ENCODE assay signal across 10 mouse cellular contexts in the genomic region with DNA sequence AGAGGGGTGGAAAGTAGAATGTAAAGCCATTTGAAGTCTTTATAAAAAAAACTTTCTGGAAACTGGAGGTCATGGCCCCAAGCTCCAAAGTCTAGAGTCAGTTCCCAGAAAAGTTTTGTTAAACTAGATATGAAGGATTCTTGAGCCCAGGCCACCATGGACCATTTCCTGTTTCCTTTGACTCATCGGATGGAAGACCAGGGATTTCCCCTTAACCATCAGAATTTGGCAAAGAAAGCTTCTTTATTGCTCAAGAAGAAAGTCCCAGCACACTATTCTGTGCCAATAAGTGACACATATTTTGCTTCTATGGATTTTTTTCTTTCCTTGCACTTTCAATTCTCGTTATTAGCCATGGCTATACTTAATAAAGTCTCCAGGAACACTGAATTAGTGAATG.
A peak's percentile ranks its signal among the peaks of the same experiment; 100 is the strongest.
DNase-seq lines count a peak whose midpoint lies in the region; ATAC-seq and TF ChIP-seq lines count a peak whose summit lies in the region.
"Had no signal": no experiment of that assay in that cellular context is flagged by ENCODE, and none has a peak within 500 bp of the region (broad histone marks: within the 10 kb centered on the region; RNA-seq: fewer than 3 reads in every experiment).

No protein-coding gene starts in this region.

- no peaks in the 10 kb centered on the region for H3K27me3 ChIP-seq in forebrain, postnatal 0 days (ENCODE audit: insufficient read depth, low read length)

- no peaks in the 10 kb centered on the region for H3K9me3 ChIP-seq in forebrain, postnatal 0 days (ENCODE audit: low read length)

- H3K9ac ChIP-seq in forebrain, postnatal 0 days = no peak overlapping the region

- no peak overlapping the region for H3K4me2 ChIP-seq in forebrain, postnatal 0 days (ENCODE audit: low read depth)

- no peak overlapping the region for H3K4me3 ChIP-seq in forebrain, postnatal 0 days (ENCODE audit: low read depth, low read length)

- no peaks in the 10 kb centered on the region for H3K36me3 ChIP-seq in forebrain, postnatal 0 days (ENCODE audit: insufficient read depth)

- TF ChIP-seq CTCF in forebrain, postnatal 0 days (IDR thresholded peaks at IDR 0.05; ENCODE audit: low read depth) = no peak

- no peaks in the 10 kb centered on the region for H3K4me1 ChIP-seq in forebrain, postnatal 0 days (ENCODE audit: insufficient read depth)

- peak; percentile 18 for DNase-seq in adrenal gland, adult 2 months
- DNase-seq in adrenal gland, postnatal 25 days = no peak
- DNase-seq in 3T3-L1 (ENCODE audit: low read depth, low spot score) = peak; percentile 84
- peak; percentile 35 to 53 for DNase-seq in kidney, postnatal 36 days
- no peak for DNase-seq in B cell, adult 2 months
- DNase-seq in forebrain, postnatal 0 days = no peak
- DNase-seq: cerebellum, adult 11 months had no signal

- H3K27ac ChIP-seq in forebrain, postnatal 0 days (ENCODE audit: low read depth, low read length) = no peak overlapping the region

- peak; percentile 68 for ATAC-seq in granulocyte monocyte progenitor cell, adult 5-6 weeks (replicated peaks; ENCODE audit: poor library complexity, severe bottlenecking)
- ATAC-seq in erythroblast, adult 5-6 weeks (replicated peaks; ENCODE audit: low FRiP score, poor library complexity, severe bottlenecking) = no peak
- no peak for ATAC-seq in forebrain, postnatal 0 days
- ATAC-seq: hindbrain, embryonic 16.5 days had no signal

- WGBS in forebrain, postnatal 0 days = 72% methylated on average over 2 of the region's 2 CpGs

Comparison
In these comparisons a context has a peak if more than half of its experiments do, and no peak if none do; other contexts are left out.
1. DNase-seq: peak in adrenal gland, adult 2 months (single experiment), 3T3-L1 (single experiment) and kidney, postnatal 36 days (2 of 2); none in adrenal gland, postnatal 25 days (single experiment), B cell, adult 2 months (0 of 2) and forebrain, postnatal 0 days (single experiment).